Mouse (Mus musculus) heart, postnatal 0 days (tissue): ENCODE results near the gene Hdlbp. TPM values are rescaled to one million over a fixed set of nuclear protein-coding genes. Genes with fewer than 3 reads are reported as not detected.
A peak's percentile ranks its signal among the peaks of the same experiment; 100 is the strongest.

Experiments used
- ATAC-seq: fragments of 200-750 bp; cut with Nextera tagmentation; 2 replicates; pipeline ENCODE4 v1.8.0; 2017; ENCODE audit warnings: low read depth, moderate number of reproducible peaks, moderate library complexity; ENCODE audit not compliant: insufficient read depth
- DNase-seq: peaks from one replicate; pipeline ENCODE4 v3.0.0-alpha.2; 2016; ENCODE audit warnings: low spot score
- H3K27ac ChIP-seq: fragments of 300-500 bp; sonication (generic); 2 replicates; pipeline ENCODE4 v1.5.1; 2014; ENCODE audit warnings: low read depth, mild to moderate bottlenecking
- H3K27me3 ChIP-seq: fragments of 300-500 bp; sonication (generic); 2 replicates; pipeline ENCODE4 v1.6.1; 2014; ENCODE audit warnings: low read length, mixed read lengths; ENCODE audit not compliant: control insufficient read depth, insufficient read depth
- H3K36me3 ChIP-seq: fragments of 300-500 bp; sonication (generic); replicated peaks from 2 replicates; pipeline ENCODE4 v1.6.1; 2014; ENCODE audit warnings: low read length, mixed read lengths; ENCODE audit not compliant: control insufficient read depth, insufficient read depth
- H3K4me1 ChIP-seq: fragments of 300-500 bp; sonication (generic); 2 replicates; pipeline ENCODE4 v1.6.1; 2014; ENCODE audit warnings: antibody characterized with exemption; ENCODE audit not compliant: control insufficient read depth, insufficient read depth
- H3K4me2 ChIP-seq: fragments of 300-500 bp; sonication (generic); 2 replicates; pipeline ENCODE4 v1.6.1; 2014; ENCODE audit warnings: low read depth, mild to moderate bottlenecking, low read length, moderate library complexity
- H3K4me3 ChIP-seq: fragments of 300-500 bp; sonication (generic); 2 replicates; pipeline ENCODE4 v1.5.1; 2014; ENCODE audit warnings: low read depth, low read length
- H3K9ac ChIP-seq: fragments of 300-500 bp; sonication (generic); replicated peaks from 2 replicates; pipeline ENCODE4 v1.6.1; 2014; ENCODE audit warnings: low read depth, low read length, mixed read lengths
- H3K9me3 ChIP-seq: fragments of 300-500 bp; sonication (generic); replicated peaks from 2 replicates; pipeline ENCODE4 v1.6.1; 2016; ENCODE audit warnings: low read length; ENCODE audit not compliant: control insufficient read depth
- CTCF ChIP-seq: IDR thresholded peaks from 2 replicates; pipeline ENCODE4 v1.5.1; 2016; ENCODE audit warnings: antibody characterized with exemption, control low read depth, low read depth
- EP300 ChIP-seq: IDR thresholded peaks from 2 replicates; pipeline ENCODE4 v1.6.1; 2016; ENCODE audit warnings: antibody characterized with exemption, low read depth
- WGBS: fragments of 180-500 bp; shearing (Covaris S2); extraction: QIAGEN DNeasy Blood & Tissue Kit; methylation state at CpG from one replicate; pipeline ENCODE4 v1.1.7; 2014; 5-methylcytosine and 5-hydroxymethylcytosine counted together
- polyA plus RNA-seq: library from polyadenylated mRNA; unstranded; fragments of >200 nt; fragmentation: Nextera tagmentation; extraction: Ambion mirVana; gene quantifications from 2 replicates; pipeline ENCODE4 v1.2.1, GENCODE M21; 2015
- total RNA-seq: library from RNA; depleted of rRNA; stranded (reverse); fragments of >200 nt; gene quantifications from 2 replicates; pipeline ENCODE4 v1.2.3, GENCODE M21; 2014; ENCODE audit warnings: low replicate concordance

The Hdlbp gene
- total and polyA plus RNA-seq, 2 experiments from 2014 or later: 89.0 to 154 TPM

DNA sequence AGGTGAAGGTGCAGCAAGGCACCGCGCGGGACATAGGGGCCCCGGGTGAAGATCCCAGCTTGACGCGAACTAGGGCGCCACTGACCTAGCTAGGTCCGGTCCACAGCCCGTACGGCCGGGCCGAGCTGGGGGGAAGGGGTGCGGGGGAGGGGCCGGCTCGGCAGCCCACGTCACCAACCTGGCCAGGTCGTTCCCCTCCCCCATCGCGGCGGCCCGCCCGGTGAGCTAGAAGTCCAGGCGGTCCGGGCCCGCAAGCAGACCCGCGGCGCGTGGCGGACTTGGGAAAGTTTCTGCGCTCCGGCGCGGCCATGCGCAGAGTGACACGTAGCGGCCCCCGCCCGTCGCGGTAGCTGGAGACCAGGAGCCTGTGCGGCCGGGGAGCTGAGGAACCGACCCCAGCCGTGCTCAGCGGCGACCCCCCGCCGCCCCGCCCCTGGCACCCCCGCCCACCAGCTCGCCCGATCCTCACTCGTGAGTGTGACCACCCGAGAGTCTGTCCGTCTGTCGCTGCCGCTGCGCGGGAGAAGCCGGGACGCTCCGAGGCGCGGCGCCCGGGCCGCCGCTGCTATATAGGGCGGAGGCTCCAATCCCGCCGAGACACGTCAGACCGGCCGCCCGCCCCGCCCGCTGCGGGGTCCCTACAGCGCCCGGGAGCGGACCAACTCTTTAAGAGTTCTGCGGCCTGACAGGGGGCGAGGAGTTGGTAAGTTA, 33.3 kb downstream of the Hdlbp start:
- H3K4me1 ChIP-seq: peaks cover 20% of the 10 kb centered on the region
- no peaks in the 10 kb centered on the region for H3K9me3 ChIP-seq
- under 1% methylated on average over 67 of the region's 84 CpGs for WGBS
- TF ChIP-seq EP300: no peak
- TF ChIP-seq CTCF: no peak
- peak overlapping the region; percentile 79 for H3K4me2 ChIP-seq
- H3K36me3 ChIP-seq: peaks cover 14% of the 10 kb centered on the region
- H3K9ac ChIP-seq: peak overlapping the region; percentile 74
- peak overlapping the region; percentile 71 for H3K4me3 ChIP-seq
- H3K27me3 ChIP-seq: no peaks in the 10 kb centered on the region
- peak; percentile 84 for ATAC-seq
- peak; percentile 67 for DNase-seq
- peak overlapping the region; percentile 93 for H3K27ac ChIP-seq

GRCm38 (mm10) chr1:93444405-93445110, 34.1 kb downstream of the Hdlbp start:
- no peak for TF ChIP-seq EP300
- TF ChIP-seq CTCF: no peak
- H3K4me2 ChIP-seq: peak overlapping the region; percentile 79
- ATAC-seq: peak; percentile 89

DNA sequence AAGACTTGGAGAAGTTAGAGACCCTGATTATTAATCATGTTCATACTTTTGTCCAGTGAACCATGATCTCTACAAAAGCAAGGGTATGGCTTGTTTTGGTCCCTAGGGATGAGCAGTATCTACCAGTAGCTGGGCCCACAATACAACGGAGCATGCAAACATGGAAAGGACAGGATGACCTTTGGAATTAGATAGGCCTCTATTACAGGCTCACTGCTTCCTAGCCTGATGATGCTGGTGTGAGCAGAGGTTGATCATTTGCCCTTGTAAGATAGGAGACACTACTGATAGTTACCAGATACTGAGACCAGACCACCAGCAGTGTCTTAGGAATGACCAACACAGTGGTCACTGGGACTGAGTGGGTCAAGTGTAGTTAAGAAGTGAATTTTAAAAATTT, 39.3 kb downstream of the Hdlbp start:
- TF ChIP-seq CTCF (no peak), EP300 (no peak)
- Histone ChIP-seq H3K4me1 (peaks cover 13% of the 10 kb centered on the region), H3K27me3 (no peaks in the 10 kb centered on the region), H3K4me2 (no peak overlapping the region), H3K9me3 (no peaks in the 10 kb centered on the region), H3K27ac (no peak overlapping the region), H3K36me3 (peaks cover 67% of the 10 kb centered on the region), H3K9ac (no peak overlapping the region), H3K4me3 (no peak overlapping the region)
- no peak for DNase-seq
- no peak for ATAC-seq
- WGBS: 52% methylated on average over 1 of the region's 1 CpGs

More at GRCm38 (mm10) chr1:93444405-93445110, 34.1 kb downstream of the Hdlbp start:
- Histone ChIP-seq H3K9ac (peak overlapping the region; percentile 74), H3K4me3 (peak overlapping the region; percentile 71), H3K4me1 (peaks cover 20% of the 10 kb centered on the region), H3K36me3 (peaks cover 20% of the 10 kb centered on the region), H3K27me3 (no peaks in the 10 kb centered on the region), H3K9me3 (no peaks in the 10 kb centered on the region), H3K27ac (peak overlapping the region; percentile 93)
- DNase-seq: peak; percentile 70
- 3% methylated on average over 18 of the region's 18 CpGs for WGBS

GRCm38 (mm10) chr1:93432087-93432486, 46.5 kb downstream of the Hdlbp start:
- Histone ChIP-seq H3K36me3 (peaks cover 87% of the 10 kb centered on the region), H3K27ac (no peak overlapping the region), H3K9me3 (no peaks in the 10 kb centered on the region), H3K4me2 (no peak overlapping the region), H3K27me3 (no peaks in the 10 kb centered on the region), H3K4me1 (no peaks in the 10 kb centered on the region), H3K4me3 (no peak overlapping the region), H3K9ac (no peak overlapping the region)
- no peak for ATAC-seq
- WGBS: 73% methylated on average over 6 of the region's 6 CpGs
- TF ChIP-seq CTCF (no peak), EP300 (no peak)
- no peak for DNase-seq

GRCm38 (mm10) chr1:93403403-93403802, 75.2 kb downstream of the Hdlbp start:
- TF ChIP-seq CTCF (no peak), EP300 (no peak)
- DNase-seq: no peak
- ATAC-seq: no peak
- H3K4me3 ChIP-seq: no peak overlapping the region
- H3K27ac ChIP-seq: no peak overlapping the region
- WGBS: 79% methylated on average over 4 of the region's 4 CpGs
- H3K27me3 ChIP-seq: 0 out of 2 replicates have a peak, but pooled peaks cover 6% of the 10 kb centered on the region
- H3K9me3 ChIP-seq: no peaks in the 10 kb centered on the region
- H3K36me3 ChIP-seq: peaks cover 22% of the 10 kb centered on the region
- H3K4me2 ChIP-seq: no peak overlapping the region
- H3K4me1 ChIP-seq: no peaks in the 10 kb centered on the region
- H3K9ac ChIP-seq: no peak overlapping the region
